Mouse (Mus musculus): Measurements from ENCODE around the gene Sclt1. TPM values are rescaled to one million over a fixed set of nuclear protein-coding genes. Genes with fewer than 3 reads are reported as not detected.
A peak's percentile ranks its signal among the peaks of the same experiment; 100 is the strongest.

The Sclt1 gene
- polyA plus RNA-seq, 1 experiment: 12.9 TPM

DNA sequence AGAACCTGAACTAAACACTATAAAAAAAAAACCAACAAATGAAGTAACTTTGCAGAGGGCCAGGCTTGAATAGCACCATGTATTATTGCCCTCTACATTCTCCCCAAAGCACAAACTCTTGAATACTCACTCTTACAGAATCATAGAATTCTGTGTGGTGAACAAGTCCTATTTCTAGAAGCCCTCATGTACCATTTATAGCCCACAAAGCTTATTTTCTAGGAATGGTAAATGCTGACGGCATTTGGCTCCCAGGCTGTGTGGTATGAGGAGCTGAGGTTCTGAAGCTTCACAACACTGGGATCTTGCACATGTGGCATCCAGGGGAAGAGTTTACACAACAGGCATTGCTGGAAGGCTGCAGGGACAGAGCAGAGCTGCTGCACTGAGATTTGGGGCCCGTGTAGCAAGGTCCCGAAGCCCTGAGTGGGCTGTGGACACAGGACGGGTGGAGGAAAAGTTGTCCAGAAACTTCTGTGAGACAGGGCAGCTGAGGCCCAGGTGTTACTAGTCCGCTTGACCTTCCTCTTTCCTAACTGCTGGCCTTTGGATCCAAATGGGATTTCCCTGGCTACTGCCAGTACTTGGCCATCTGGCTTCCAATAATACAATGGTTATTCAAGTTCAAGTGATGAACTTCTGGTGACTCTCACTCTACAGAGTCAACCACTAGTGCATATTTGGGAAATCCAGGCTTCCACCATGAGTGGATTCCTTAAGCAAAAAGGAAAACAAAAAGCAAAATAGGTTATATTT, 127.9 kb downstream of the Sclt1 start:
- DNase-seq: no peak
- TF ChIP-seq POLR2A (IDR thresholded peaks at IDR 0.05; ENCODE audit: borderline replicate concordance, insufficient read depth, low read length) (no peak), CTCF (IDR thresholded peaks at IDR 0.05; ENCODE audit: borderline replicate concordance, insufficient read depth, low read depth, low read length) (no peak)
- WGBS: 88% methylated on average over 5 of the region's 5 CpGs
- Histone ChIP-seq H3K27ac (ENCODE audit: insufficient read depth, low read length) (no peak overlapping the region), H3K4me1 (ENCODE audit: control insufficient read depth, insufficient read depth, low read length) (peaks cover 7% of the 10 kb centered on the region), H3K27me3 (ENCODE audit: control insufficient read depth, insufficient read depth, low read length) (no peaks in the 10 kb centered on the region), H3K4me3 (replicated peaks; ENCODE audit: insufficient read depth, low read depth, low read length) (no peak overlapping the region)

DNA sequence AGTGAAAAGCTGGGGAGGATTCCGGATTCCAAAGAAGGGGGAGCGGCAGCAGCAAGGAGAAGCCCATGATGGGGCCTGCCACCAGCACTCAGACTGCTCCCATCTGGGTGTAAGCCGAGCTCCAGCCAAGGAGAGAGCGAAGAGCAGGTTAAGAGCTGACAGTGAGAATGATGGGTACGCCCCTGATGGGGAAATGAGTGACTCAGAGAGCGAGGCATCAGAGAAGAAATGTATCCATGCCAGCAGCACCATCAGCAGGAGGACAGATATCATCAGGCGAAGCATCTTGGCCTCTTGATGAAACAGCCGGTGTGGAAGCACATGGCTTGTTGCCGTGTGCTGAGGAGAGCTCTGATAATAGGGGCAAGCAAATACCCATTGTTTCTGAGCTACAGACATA, 128.6 kb downstream of the Sclt1 start:
- H3K27me3 ChIP-seq (ENCODE audit: control insufficient read depth, insufficient read depth, low read length): no peaks in the 10 kb centered on the region
- H3K4me1 ChIP-seq (ENCODE audit: control insufficient read depth, insufficient read depth, low read length): peaks cover 7% of the 10 kb centered on the region
- H3K27ac ChIP-seq (ENCODE audit: insufficient read depth, low read length): no peak overlapping the region
- no peak overlapping the region for H3K4me3 ChIP-seq (replicated peaks; ENCODE audit: insufficient read depth, low read depth, low read length)
- WGBS: 20% methylated on average over 9 of the region's 9 CpGs
- peak; percentile 56 to 77 for DNase-seq
- TF ChIP-seq CTCF (IDR thresholded peaks at IDR 0.05; ENCODE audit: borderline replicate concordance, insufficient read depth, low read depth, low read length) (no peak), POLR2A (IDR thresholded peaks at IDR 0.05; ENCODE audit: borderline replicate concordance, insufficient read depth, low read length) (no peak)

DNA sequence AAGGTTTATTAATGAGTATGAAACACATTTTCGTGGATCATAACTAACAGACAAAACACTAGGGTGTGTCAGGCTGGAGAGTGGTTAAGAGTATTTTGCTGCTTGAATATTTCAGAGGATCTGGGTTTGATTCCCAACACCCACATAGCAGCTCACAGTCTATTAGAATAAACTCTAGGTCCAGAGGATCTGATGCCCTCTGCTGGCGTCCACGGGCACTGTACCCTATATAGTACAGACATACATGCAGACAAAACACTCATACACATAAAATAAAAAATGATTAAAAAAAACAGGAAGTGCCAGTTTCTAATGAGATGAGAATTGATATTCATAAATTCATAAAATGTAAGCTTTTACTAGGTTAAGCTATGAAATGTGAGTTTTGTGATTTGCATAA, 130.1 kb downstream of the Sclt1 start:
- TF ChIP-seq CTCF (IDR thresholded peaks at IDR 0.05; ENCODE audit: borderline replicate concordance, insufficient read depth, low read depth, low read length): 0 out of 2 replicates have a peak, but pooled peaks have one; percentile 17
- TF ChIP-seq POLR2A (IDR thresholded peaks at IDR 0.05; ENCODE audit: borderline replicate concordance, insufficient read depth, low read length): no peak
- H3K4me3 ChIP-seq (replicated peaks; ENCODE audit: insufficient read depth, low read depth, low read length): no peak overlapping the region
- 98% methylated on average over 3 of the region's 3 CpGs for WGBS
- no peak for DNase-seq
- H3K27me3 ChIP-seq (ENCODE audit: control insufficient read depth, insufficient read depth, low read length): no peaks in the 10 kb centered on the region
- H3K4me1 ChIP-seq (ENCODE audit: control insufficient read depth, insufficient read depth, low read length): peaks cover 7% of the 10 kb centered on the region
- no peak overlapping the region for H3K27ac ChIP-seq (ENCODE audit: insufficient read depth, low read length)

DNA sequence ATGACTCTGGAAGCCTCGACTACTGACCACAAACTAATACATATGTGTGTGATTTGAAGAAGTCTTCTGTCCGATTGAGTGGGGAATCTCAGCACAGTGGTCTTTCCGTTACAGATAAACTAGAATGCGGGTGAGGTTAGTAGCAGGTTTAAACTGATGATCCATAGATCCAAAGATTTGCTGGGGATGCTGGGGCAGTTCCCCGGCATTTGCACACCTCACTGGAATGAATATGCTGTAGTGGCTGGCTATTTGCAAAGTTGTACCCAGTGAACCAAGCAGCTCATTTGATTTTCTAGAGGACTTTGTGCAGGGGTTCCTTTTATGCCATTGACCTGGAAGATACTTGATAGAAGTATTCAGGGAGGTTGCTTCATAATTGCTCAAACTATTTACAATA, 133.2 kb downstream of the Sclt1 start:
- H3K27me3 ChIP-seq (ENCODE audit: control insufficient read depth, insufficient read depth, low read length): no peaks in the 10 kb centered on the region
- peaks cover 5% of the 10 kb centered on the region for H3K4me1 ChIP-seq (ENCODE audit: control insufficient read depth, insufficient read depth, low read length)
- no peak overlapping the region for H3K27ac ChIP-seq (ENCODE audit: insufficient read depth, low read length)
- 95% methylated on average over 5 of the region's 5 CpGs for WGBS
- no peak overlapping the region for H3K4me3 ChIP-seq (replicated peaks; ENCODE audit: insufficient read depth, low read depth, low read length)
- TF ChIP-seq CTCF (IDR thresholded peaks at IDR 0.05; ENCODE audit: borderline replicate concordance, insufficient read depth, low read depth, low read length) (no peak), POLR2A (IDR thresholded peaks at IDR 0.05; ENCODE audit: borderline replicate concordance, insufficient read depth, low read length) (no peak)
- DNase-seq: no peak

DNA sequence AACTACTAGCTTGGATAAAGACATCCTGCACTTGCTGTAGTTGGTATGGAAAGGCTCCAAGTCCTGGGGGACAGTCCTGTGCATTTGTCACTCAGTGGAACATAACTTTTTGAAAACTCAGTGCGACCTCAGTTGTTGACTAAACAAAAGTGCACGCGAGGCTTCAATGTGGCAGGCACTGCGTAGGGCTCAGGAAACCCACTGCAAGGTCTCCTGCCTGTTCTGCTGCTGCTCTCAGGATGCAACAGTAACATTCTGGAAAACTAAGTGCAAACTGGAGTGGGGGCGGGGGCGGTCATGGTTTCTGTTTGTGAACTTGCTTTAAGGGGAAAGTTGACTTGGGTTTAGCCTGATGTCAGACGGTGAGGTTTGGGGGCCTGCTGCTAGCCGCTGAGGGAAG, 134.8 kb downstream of the Sclt1 start:
- TF ChIP-seq POLR2A (IDR thresholded peaks at IDR 0.05; ENCODE audit: borderline replicate concordance, insufficient read depth, low read length) (no peak), CTCF (IDR thresholded peaks at IDR 0.05; ENCODE audit: borderline replicate concordance, insufficient read depth, low read depth, low read length) (no peak)
- Histone ChIP-seq H3K27ac (ENCODE audit: insufficient read depth, low read length) (no peak overlapping the region), H3K27me3 (ENCODE audit: control insufficient read depth, insufficient read depth, low read length) (no peaks in the 10 kb centered on the region), H3K4me1 (ENCODE audit: control insufficient read depth, insufficient read depth, low read length) (no peaks in the 10 kb centered on the region), H3K4me3 (replicated peaks; ENCODE audit: insufficient read depth, low read depth, low read length) (no peak overlapping the region)
- WGBS: 83% methylated on average over 8 of the region's 8 CpGs
- no peak for DNase-seq

DNA sequence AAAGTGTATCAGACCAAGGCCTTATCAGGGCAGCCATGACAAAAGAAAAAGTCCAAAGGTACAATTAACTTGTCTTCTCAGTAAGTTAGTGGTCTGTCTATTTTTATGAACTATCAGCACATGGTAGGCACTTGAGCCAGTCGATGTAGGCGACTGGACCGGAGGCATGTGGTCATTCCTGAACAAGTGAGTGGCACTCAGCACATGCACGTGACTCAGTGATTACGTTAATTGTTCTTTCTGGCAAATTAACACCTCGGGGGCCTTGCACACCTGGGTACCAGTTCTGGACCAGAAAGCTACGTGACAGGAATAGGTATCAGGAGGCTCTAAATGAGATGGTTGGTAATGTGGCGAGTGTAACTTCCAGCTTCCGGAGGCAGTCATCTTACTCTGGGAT, 135.3 kb downstream of the Sclt1 start:
- no peak for DNase-seq
- TF ChIP-seq POLR2A (IDR thresholded peaks at IDR 0.05; ENCODE audit: borderline replicate concordance, insufficient read depth, low read length): no peak
- TF ChIP-seq CTCF (IDR thresholded peaks at IDR 0.05; ENCODE audit: borderline replicate concordance, insufficient read depth, low read depth, low read length): no peak
- Histone ChIP-seq H3K4me1 (ENCODE audit: control insufficient read depth, insufficient read depth, low read length) (no peaks in the 10 kb centered on the region), H3K27ac (ENCODE audit: insufficient read depth, low read length) (no peak overlapping the region), H3K27me3 (ENCODE audit: control insufficient read depth, insufficient read depth, low read length) (no peaks in the 10 kb centered on the region), H3K4me3 (replicated peaks; ENCODE audit: insufficient read depth, low read depth, low read length) (no peak overlapping the region)
- 88% methylated on average over 9 of the region's 9 CpGs for WGBS

DNA sequence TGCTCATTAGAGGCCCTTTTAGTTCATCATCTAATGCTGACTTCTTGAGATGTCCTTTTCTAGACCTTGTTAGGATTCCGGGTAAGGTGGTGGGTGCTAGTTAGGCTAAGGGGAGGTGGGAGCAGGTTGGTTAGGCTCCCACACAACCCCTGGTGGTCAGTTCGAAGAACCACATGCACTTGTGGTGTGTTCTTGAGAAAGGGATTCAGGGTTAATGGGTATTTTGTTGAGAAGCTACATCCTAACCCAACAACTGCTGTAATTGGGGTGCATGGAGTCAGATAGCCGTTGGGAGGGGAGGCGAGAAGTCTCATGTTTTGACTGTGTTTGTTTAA, 136.0 kb downstream of the Sclt1 start:
- H3K4me1 ChIP-seq (ENCODE audit: control insufficient read depth, insufficient read depth, low read length): no peaks in the 10 kb centered on the region
- 88% methylated on average over 4 of the region's 4 CpGs for WGBS
- no peak for DNase-seq
- H3K4me3 ChIP-seq (replicated peaks; ENCODE audit: insufficient read depth, low read depth, low read length): no peak overlapping the region
- TF ChIP-seq CTCF (IDR thresholded peaks at IDR 0.05; ENCODE audit: borderline replicate concordance, insufficient read depth, low read depth, low read length): 0 out of 2 replicates have a peak, but pooled peaks have one; percentile 27
- no peak for TF ChIP-seq POLR2A (IDR thresholded peaks at IDR 0.05; ENCODE audit: borderline replicate concordance, insufficient read depth, low read length)
- H3K27ac ChIP-seq (ENCODE audit: insufficient read depth, low read length): no peak overlapping the region
- H3K27me3 ChIP-seq (ENCODE audit: control insufficient read depth, insufficient read depth, low read length): no peaks in the 10 kb centered on the region

DNA sequence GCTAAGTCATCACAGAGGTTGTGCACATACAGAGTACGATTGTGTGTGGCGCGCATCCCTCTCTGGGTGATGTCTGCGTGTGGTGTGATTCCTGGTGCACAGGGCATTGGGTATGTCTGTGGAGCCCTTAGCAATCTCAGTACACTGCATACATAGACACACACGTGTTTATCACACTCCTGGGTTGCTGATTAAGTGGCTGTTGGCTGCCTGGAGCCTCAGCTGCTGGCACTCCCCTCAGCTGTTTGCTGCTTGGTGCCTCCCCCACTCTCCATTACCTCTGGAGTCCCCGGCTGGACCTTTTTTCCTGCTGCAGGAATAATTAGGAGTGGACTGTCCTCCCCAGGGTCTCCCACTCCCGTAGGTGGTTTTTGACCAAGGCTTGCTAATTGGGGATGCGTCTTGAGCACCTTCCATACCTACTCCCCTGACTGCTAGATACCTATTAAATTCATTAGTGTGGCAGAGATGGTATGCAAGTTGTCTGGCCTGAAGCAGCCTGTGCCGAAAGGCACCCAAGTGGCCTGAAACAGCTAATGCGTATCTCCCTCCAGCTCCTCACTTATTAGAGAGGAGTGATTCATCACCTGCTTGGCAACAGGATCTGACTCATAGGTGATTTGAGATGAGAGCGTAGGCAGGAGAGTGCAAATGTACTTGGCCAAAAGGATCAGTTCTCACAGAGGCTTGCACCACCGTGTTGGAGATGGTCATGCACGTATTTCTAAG, 136.5 kb downstream of the Sclt1 start:
- H3K4me1 ChIP-seq (ENCODE audit: control insufficient read depth, insufficient read depth, low read length): no peaks in the 10 kb centered on the region
- TF ChIP-seq CTCF (IDR thresholded peaks at IDR 0.05; ENCODE audit: borderline replicate concordance, insufficient read depth, low read depth, low read length) (no peak), POLR2A (IDR thresholded peaks at IDR 0.05; ENCODE audit: borderline replicate concordance, insufficient read depth, low read length) (no peak)

More for the DNA sequence above, 136.5 kb downstream of the Sclt1 start:
- peak in 1 of 2 experiments; percentile 49 for DNase-seq
- H3K4me3 ChIP-seq (replicated peaks; ENCODE audit: insufficient read depth, low read depth, low read length): no peak overlapping the region
- no peak overlapping the region for H3K27ac ChIP-seq (ENCODE audit: insufficient read depth, low read length)
- 77% methylated on average over 13 of the region's 13 CpGs for WGBS
- H3K27me3 ChIP-seq (ENCODE audit: control insufficient read depth, insufficient read depth, low read length): no peaks in the 10 kb centered on the region

Data from cerebellum, adult 2 months (tissue).